Mouse (Mus musculus): ENCODE results near the gene Lypd6b. TPM values are rescaled to one million over a fixed set of nuclear protein-coding genes. Genes with fewer than 3 reads are reported as not detected.

Lypd6b gene
- polyA plus RNA-seq, 1 experiment from 2014 or later = 18.7 TPM

GRCm38 (mm10) chr2:49882461-49882860 is 95.0 kb downstream of the Lypd6b start:
- no peaks in the 10 kb centered on the region for H3K27me3 ChIP-seq
- no peaks in the 10 kb centered on the region for H3K9me3 ChIP-seq
- no peaks in the 10 kb centered on the region for H3K36me3 ChIP-seq
- H3K4me3 ChIP-seq = no peak overlapping the region
- WGBS = 85% methylated on average over 1 of the region's 1 CpGs
- H3K4me2 ChIP-seq = no peak overlapping the region
- H3K4me1 ChIP-seq = peaks cover 15% of the 10 kb centered on the region
- H3K27ac ChIP-seq = no peak overlapping the region
- no peak overlapping the region for H3K9ac ChIP-seq
- no peak for ATAC-seq (ENCODE audit: insufficient number of reproducible peaks, low FRiP score, low TSS enrichment, low read depth)

DNA sequence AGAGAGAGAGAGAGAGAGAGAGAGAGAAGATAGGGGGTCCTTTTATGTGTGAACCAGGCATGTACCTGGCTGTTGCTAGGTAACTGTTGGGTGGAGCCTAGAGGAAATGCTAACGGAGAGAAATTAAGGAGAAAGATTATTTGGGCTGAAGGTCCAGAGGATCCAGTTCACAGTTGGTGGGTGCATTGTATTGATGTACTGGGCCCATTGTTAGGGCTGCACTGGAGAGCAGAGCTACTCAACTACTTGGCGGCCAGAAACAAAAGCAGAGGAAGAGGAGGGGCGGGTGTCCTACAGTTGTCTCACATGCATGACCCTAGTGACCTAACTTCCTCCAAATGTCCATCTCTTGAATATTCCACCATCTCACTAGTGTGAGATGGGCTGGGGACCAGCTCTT is 96.5 kb downstream of the Lypd6b start:
- Histone ChIP-seq H3K4me2 (no peak overlapping the region), H3K27me3 (no peaks in the 10 kb centered on the region), H3K4me3 (no peak overlapping the region), H3K36me3 (no peaks in the 10 kb centered on the region), H3K27ac (no peak overlapping the region), H3K4me1 (peaks cover 15% of the 10 kb centered on the region), H3K9ac (no peak overlapping the region), H3K9me3 (no peaks in the 10 kb centered on the region)
- WGBS = 54% methylated on average over 3 of the region's 3 CpGs
- ATAC-seq (ENCODE audit: insufficient number of reproducible peaks, low FRiP score, low TSS enrichment, low read depth) = no peak

DNA sequence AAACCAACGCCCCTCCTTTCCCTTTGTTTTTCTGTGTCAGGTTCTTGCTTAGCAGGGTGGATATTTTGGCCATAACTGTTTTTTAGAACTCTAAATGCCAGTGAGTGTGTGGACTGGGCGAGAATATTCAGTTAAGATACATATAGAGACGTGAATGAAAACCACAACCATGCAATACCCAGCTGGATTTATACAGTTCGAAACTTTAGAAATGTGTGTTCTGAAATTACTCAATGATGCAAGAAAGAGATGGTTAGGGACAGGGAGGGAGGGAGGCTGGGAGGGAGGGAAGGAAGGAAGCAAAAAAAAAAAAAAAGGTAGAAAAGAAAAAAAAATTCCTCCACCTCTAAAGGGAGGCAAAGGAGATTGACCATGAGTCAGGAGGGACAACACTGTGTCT is 98.7 kb downstream of the Lypd6b start:
- no peak overlapping the region for H3K9ac ChIP-seq
- H3K36me3 ChIP-seq = no peaks in the 10 kb centered on the region
- H3K4me1 ChIP-seq = peaks cover 15% of the 10 kb centered on the region
- no peak overlapping the region for H3K4me3 ChIP-seq
- H3K9me3 ChIP-seq = no peaks in the 10 kb centered on the region
- no peak overlapping the region for H3K4me2 ChIP-seq
- no peak overlapping the region for H3K27ac ChIP-seq
- no peak for ATAC-seq (ENCODE audit: insufficient number of reproducible peaks, low FRiP score, low TSS enrichment, low read depth)
- no peaks in the 10 kb centered on the region for H3K27me3 ChIP-seq
- WGBS = 52% methylated on average over 4 of the region's 4 CpGs

DNA sequence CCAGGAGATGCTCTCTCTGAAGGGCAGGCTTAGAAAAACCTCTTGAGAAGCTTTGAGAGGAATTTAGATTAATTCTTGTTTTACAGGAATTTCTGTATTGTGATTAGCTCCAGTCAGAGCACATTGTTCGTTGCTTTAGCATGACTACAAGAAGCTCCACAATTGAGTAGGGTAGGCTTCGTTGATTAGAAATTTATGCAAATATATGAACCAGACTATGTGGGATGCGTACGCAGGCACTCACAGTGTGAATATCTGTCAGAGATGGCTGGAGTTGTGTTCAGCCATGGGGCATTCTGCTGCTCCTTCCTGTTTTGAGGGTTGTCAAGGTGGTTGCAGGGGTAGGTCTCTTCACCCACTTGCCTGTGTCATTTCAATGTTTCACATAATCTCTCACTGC is 100.9 kb downstream of the Lypd6b start:
- no peak overlapping the region for H3K9ac ChIP-seq
- no peaks in the 10 kb centered on the region for H3K36me3 ChIP-seq
- H3K27ac ChIP-seq = no peak overlapping the region
- ATAC-seq (ENCODE audit: insufficient number of reproducible peaks, low FRiP score, low TSS enrichment, low read depth) = no peak
- H3K4me3 ChIP-seq = no peak overlapping the region
- H3K9me3 ChIP-seq = no peaks in the 10 kb centered on the region
- no peaks in the 10 kb centered on the region for H3K27me3 ChIP-seq
- WGBS = 81% methylated on average over 4 of the region's 4 CpGs
- no peak overlapping the region for H3K4me2 ChIP-seq
- H3K4me1 ChIP-seq = peaks cover 15% of the 10 kb centered on the region

DNA sequence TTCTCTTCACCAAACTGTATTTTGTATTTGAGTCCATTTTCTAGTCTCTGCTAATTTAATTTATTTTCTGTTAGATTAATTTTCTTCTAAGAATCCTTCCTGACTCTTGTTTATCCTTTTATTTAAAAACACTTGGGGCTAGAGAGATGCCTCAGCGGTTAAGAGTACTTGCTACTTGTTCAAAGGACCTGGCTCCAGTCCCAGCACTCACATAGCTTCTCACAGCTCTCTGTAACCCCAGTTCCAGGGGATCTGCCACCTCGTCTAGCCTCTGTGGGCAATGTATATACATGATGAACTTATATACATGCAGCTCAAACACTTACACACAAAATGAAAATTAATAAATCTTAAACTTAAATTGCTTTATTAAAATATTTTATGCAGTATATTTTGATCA is 103.2 kb downstream of the Lypd6b start:
- Histone ChIP-seq H3K27ac (no peak overlapping the region), H3K4me3 (no peak overlapping the region), H3K9ac (no peak overlapping the region), H3K4me1 (peaks cover 13% of the 10 kb centered on the region), H3K4me2 (no peak overlapping the region), H3K9me3 (no peaks in the 10 kb centered on the region), H3K36me3 (no peaks in the 10 kb centered on the region), H3K27me3 (no peaks in the 10 kb centered on the region)
- no peak for ATAC-seq (ENCODE audit: insufficient number of reproducible peaks, low FRiP score, low TSS enrichment, low read depth)
- WGBS = 46% methylated on average over 2 of the region's 2 CpGs

- Histone ChIP-seq H3K27ac (peak overlapping the region; percentile 47; the same call in 1 of the 2 replicates), H3K4me3 (no peak overlapping the region), H3K36me3 (no peaks in the 10 kb centered on the region), H3K4me2 (no peak overlapping the region), H3K9ac (no peak overlapping the region), H3K27me3 (no peaks in the 10 kb centered on the region), H3K9me3 (no peaks in the 10 kb centered on the region), H3K4me1 (peaks cover 15% of the 10 kb centered on the region)
- no peak for ATAC-seq (ENCODE audit: insufficient number of reproducible peaks, low FRiP score, low TSS enrichment, low read depth)
- WGBS = 42% methylated on average over 6 of the region's 6 CpGs
Observed at GRCm38 (mm10) chr2:49909838-49910407, 122.4 kb downstream of the Lypd6b start.

DNA sequence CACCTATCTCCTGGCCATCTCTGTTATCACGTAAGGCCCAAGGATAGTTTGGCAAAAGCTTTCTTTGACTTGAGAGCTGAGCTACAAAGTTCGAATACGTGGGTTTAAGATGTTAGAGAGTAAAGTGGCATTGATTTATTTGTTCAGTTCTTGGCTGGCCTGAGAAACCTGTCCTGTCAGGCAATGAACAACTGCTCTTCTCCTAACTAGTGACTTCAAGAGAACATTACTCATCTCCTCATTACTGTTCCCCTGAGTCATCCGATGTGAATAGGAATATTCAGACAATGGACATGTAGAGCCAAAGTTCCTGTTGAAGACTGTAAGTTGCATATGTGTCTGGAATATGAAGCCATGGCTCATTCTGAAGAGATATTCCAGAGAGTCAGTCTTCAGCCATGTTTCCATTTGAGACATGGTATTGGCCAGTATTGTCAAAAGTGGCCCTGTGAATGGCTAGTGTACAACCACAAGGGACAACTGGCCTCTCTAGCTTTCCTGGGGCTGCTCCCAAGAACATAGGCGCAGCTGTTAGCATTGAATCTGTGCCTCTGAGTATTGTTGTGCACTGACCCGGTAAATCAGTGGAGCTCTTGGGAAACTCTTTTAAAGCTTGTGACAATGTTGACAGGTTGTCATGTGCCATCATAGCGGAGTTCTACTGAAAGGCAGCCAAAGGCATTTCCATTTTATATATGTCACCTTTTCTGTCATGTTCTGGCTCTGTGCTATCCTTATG is 124.0 kb downstream of the Lypd6b start:
- Histone ChIP-seq H3K27ac (no peak overlapping the region), H3K9me3 (no peaks in the 10 kb centered on the region), H3K36me3 (no peaks in the 10 kb centered on the region), H3K4me1 (peaks cover 15% of the 10 kb centered on the region), H3K27me3 (no peaks in the 10 kb centered on the region), H3K4me2 (no peak overlapping the region), H3K9ac (no peak overlapping the region), H3K4me3 (no peak overlapping the region)
- WGBS = 75% methylated on average over 7 of the region's 7 CpGs
- ATAC-seq (ENCODE audit: insufficient number of reproducible peaks, low FRiP score, low TSS enrichment, low read depth) = no peak

GRCm38 (mm10) chr2:49912261-49912895 is 124.9 kb downstream of the Lypd6b start:
- Histone ChIP-seq H3K27ac (no peak overlapping the region), H3K9me3 (no peaks in the 10 kb centered on the region), H3K27me3 (no peaks in the 10 kb centered on the region), H3K4me2 (no peak overlapping the region), H3K4me1 (peaks cover 16% of the 10 kb centered on the region), H3K4me3 (no peak overlapping the region), H3K36me3 (no peaks in the 10 kb centered on the region), H3K9ac (no peak overlapping the region)
- ATAC-seq (ENCODE audit: insufficient number of reproducible peaks, low FRiP score, low TSS enrichment, low read depth) = no peak
- WGBS = 39% methylated on average over 3 of the region's 3 CpGs

DNA sequence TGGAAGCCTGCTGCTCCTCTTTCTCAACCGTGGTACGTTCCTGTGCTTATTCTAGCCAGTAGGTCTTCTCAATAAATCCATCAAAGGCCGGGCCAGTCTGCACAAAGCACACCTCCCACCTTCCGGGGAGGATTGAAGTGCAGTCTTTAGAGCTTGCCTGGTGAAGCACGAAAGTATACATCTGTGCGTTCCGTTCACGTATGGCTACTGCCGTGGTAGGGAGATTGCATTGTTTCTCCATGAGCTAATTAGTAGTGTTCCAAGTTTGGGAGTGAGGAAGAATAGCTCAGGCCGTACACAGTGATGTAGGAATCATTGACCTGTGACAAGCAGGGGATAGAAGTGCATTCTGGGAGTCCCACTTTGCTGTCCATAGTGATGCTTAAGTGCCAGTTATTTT is 130.0 kb downstream of the Lypd6b start:
- no peaks in the 10 kb centered on the region for H3K36me3 ChIP-seq
- H3K9me3 ChIP-seq = no peaks in the 10 kb centered on the region
- no peak for ATAC-seq (ENCODE audit: insufficient number of reproducible peaks, low FRiP score, low TSS enrichment, low read depth)
- H3K27ac ChIP-seq = no peak overlapping the region
- H3K9ac ChIP-seq = no peak overlapping the region
- no peak overlapping the region for H3K4me3 ChIP-seq
- 0 out of 2 replicates have a peak, but pooled peaks cover 8% of the 10 kb centered on the region for H3K4me1 ChIP-seq
- H3K4me2 ChIP-seq = no peak overlapping the region
- no peaks in the 10 kb centered on the region for H3K27me3 ChIP-seq
- 58% methylated on average over 10 of the region's 10 CpGs for WGBS

GRCm38 (mm10) chr2:49918132-49918531 is 130.6 kb downstream of the Lypd6b start:
- 60% methylated on average over 4 of the region's 4 CpGs for WGBS
- no peak for ATAC-seq (ENCODE audit: insufficient number of reproducible peaks, low FRiP score, low TSS enrichment, low read depth)
- Histone ChIP-seq H3K27me3 (no peaks in the 10 kb centered on the region), H3K4me2 (no peak overlapping the region), H3K36me3 (no peaks in the 10 kb centered on the region), H3K4me3 (no peak overlapping the region), H3K4me1 (0 out of 2 replicates have a peak, but pooled peaks cover 7% of the 10 kb centered on the region), H3K9me3 (no peaks in the 10 kb centered on the region), H3K9ac (no peak overlapping the region), H3K27ac (no peak overlapping the region)

GRCm38 (mm10) chr2:49918692-49919091 is 131.2 kb downstream of the Lypd6b start:
- WGBS = 41% methylated on average over 9 of the region's 9 CpGs
- Histone ChIP-seq H3K27ac (no peak overlapping the region), H3K4me2 (no peak overlapping the region), H3K4me1 (0 out of 2 replicates have a peak, but pooled peaks cover 7% of the 10 kb centered on the region), H3K4me3 (no peak overlapping the region), H3K9me3 (no peaks in the 10 kb centered on the region), H3K36me3 (no peaks in the 10 kb centered on the region), H3K9ac (no peak overlapping the region), H3K27me3 (no peaks in the 10 kb centered on the region)
- no peak for ATAC-seq (ENCODE audit: insufficient number of reproducible peaks, low FRiP score, low TSS enrichment, low read depth)

DNA sequence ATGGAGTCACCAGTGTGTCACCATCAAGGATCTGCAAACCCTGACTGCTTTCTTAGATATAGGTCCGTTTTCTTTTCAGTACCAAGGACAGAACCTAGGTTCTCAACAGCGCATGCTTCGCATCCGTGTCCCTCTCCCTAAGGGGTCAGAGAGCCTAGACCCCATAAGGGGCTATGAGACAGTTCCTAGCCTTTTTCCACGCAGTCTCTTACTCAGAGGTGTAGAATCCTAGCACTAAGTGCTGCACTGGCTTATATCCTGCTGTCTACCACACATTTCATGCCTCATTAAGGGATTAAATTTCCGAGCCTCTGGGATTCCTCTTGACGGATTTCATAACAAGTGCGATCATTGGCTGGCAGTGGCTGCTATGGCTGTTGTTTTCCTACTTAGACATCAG is 134.5 kb downstream of the Lypd6b start:
- H3K27me3 ChIP-seq = no peaks in the 10 kb centered on the region
- no peak overlapping the region for H3K4me3 ChIP-seq
- no peaks in the 10 kb centered on the region for H3K9me3 ChIP-seq
- no peak overlapping the region for H3K27ac ChIP-seq
- 61% methylated on average over 8 of the region's 8 CpGs for WGBS
- no peak for ATAC-seq (ENCODE audit: insufficient number of reproducible peaks, low FRiP score, low TSS enrichment, low read depth)
- 0 out of 2 replicates have a peak, but pooled peaks cover 7% of the 10 kb centered on the region for H3K4me1 ChIP-seq
- H3K4me2 ChIP-seq = no peak overlapping the region
- no peak overlapping the region for H3K9ac ChIP-seq
- no peaks in the 10 kb centered on the region for H3K36me3 ChIP-seq

Data from limb, embryonic 15.5 days (tissue).